Mouse (Mus musculus): ENCODE data around the gene Gjb5. TPM values are rescaled to one million over a fixed set of nuclear protein-coding genes. Genes with fewer than 3 reads are reported as not detected.

Gjb5 gene
- not detected in 2 replicates for polyA plus RNA-seq (2012; ENCODE audit: low replicate concordance)

GRCm38 (mm10) chr4:127358018-127358417 lies at the start of gene Gjb5:
Gene Gjb5 (minus strand): TSS chr4:127358181.

GRCm38 (mm10) chr4:127353951-127354438 lies 4.0 kb downstream of the Gjb5 start, which contains the start of gene Gjb4:
Gene Gjb4 (minus strand): TSS chr4:127354081.

GRCm38 (mm10) chr4:127330181-127331100 lies 27.5 kb downstream of the Gjb5 start, which contains the start of gene Gjb3:
Gene Gjb3 (minus strand): TSS chr4:127330844.

GRCm38 (mm10) chr4:127313861-127314260 lies 44.1 kb downstream of the Gjb5 start, which contains the start of gene Gja4:
Gene Gja4 (minus strand): TSS chr4:127314039.

Other genes starting within 250 kb of the Gjb5 start
- gene Tmem35b, start 234.5 kb downstream of the Gjb5 start, polyA plus RNA-seq (2012; ENCODE audit: low replicate concordance), result 0.50 and 0.63 TPM in 2 replicates
- gene Dlgap3, start 189.0 kb downstream of the Gjb5 start, polyA plus RNA-seq (2012; ENCODE audit: low replicate concordance), result 0.59 and 3.9 TPM in 2 replicates
- gene Smim12, start 114.4 kb downstream of the Gjb5 start, polyA plus RNA-seq (2012; ENCODE audit: low replicate concordance), result 14.9 and 20.2 TPM in 2 replicates
- gene Gja4, start 44.1 kb downstream of the Gjb5 start, polyA plus RNA-seq (2012; ENCODE audit: low replicate concordance), result 0.74 and 1.1 TPM in 2 replicates
- gene Gjb3, start 27.3 kb downstream of the Gjb5 start, polyA plus RNA-seq (2012; ENCODE audit: low replicate concordance), result 0.36 TPM in 1 of 2 replicates, not detected in the other
- gene Gjb4, start 4.1 kb downstream of the Gjb5 start, polyA plus RNA-seq (2012; ENCODE audit: low replicate concordance), result not detected in 2 replicates